Mouse (Mus musculus) spleen, adult 2 months (tissue): ENCODE results near the gene Rab3a. TPM values are rescaled to one million over a fixed set of nuclear protein-coding genes. Genes with fewer than 3 reads are reported as not detected.

Experiments
- DNase-seq, 2 experiments: peaks; one replicate each; pipeline versions ENCODE4 v3.0.0 to v3.0.0-alpha.2; 2012 to 2021; ENCODE audit warnings: low spot score in 2 of 2, low read depth in 1 of 2
- H3K27ac ChIP-seq: fragments of 200-500 bp; 2 replicates; pipeline ENCODE4 v1.5.1; 2012; ENCODE audit warnings: low read length, inconsistent platforms; ENCODE audit not compliant: insufficient read depth
- H3K27me3 ChIP-seq: fragments of 200-500 bp; 2 replicates; pipeline ENCODE4 v1.6.1; 2012; ENCODE audit warnings: mild to moderate bottlenecking, moderate library complexity, low read length, inconsistent platforms; ENCODE audit not compliant: control insufficient read depth, insufficient read depth
- H3K36me3 ChIP-seq: fragments of 200-500 bp; 2 replicates; pipeline ENCODE4 v1.6.1; 2012; ENCODE audit warnings: mild to moderate bottlenecking, low read length, inconsistent platforms; ENCODE audit not compliant: control insufficient read depth, insufficient read depth
- H3K4me1 ChIP-seq: fragments of 200-500 bp; 2 replicates; pipeline ENCODE4 v1.6.1; 2011; ENCODE audit warnings: inconsistent platforms; ENCODE audit not compliant: control insufficient read depth, insufficient read depth, insufficient read length
- H3K4me3 ChIP-seq: fragments of 200-500 bp; 2 replicates; pipeline ENCODE4 v1.5.1; 2011; ENCODE audit warnings: mild to moderate bottlenecking, inconsistent platforms; ENCODE audit not compliant: insufficient read depth, insufficient read length; ENCODE audit errors: extremely low read depth
- CTCF ChIP-seq: fragments of 200-500 bp; IDR thresholded peaks from 2 replicates; pipeline ENCODE4 v1.5.1; 2011; ENCODE audit warnings: mild to moderate bottlenecking, inconsistent platforms; ENCODE audit not compliant: insufficient read depth, insufficient read length, insufficient replicate concordance; ENCODE audit errors: extremely low read depth
- POLR2A ChIP-seq: fragments of 200-500 bp; IDR thresholded peaks from 2 replicates; pipeline ENCODE4 v1.6.1; 2011; ENCODE audit warnings: low read depth, low read length, inconsistent platforms
- WGBS: fragments of 180-500 bp; shearing (Covaris S2); methylation state at CpG from one replicate; pipeline ENCODE4 v1.1.7; 2018; 5-methylcytosine and 5-hydroxymethylcytosine counted together
- polyA plus RNA-seq: library from polyadenylated mRNA; depleted of rRNA; stranded (reverse); fragments of >200 nt; gene quantifications from 2 replicates; pipeline ENCODE4 v1.2.3, GENCODE M21; 2012

Gene Rab3a
- polyA plus RNA-seq, 1 experiment, result 12.1 TPM

GRCm38 (mm10) chr8:70763354-70763753 lies 8.9 kb downstream of the Rab3a start:
- DNase-seq, result peak in 1 of 2 experiments; percentile 68
- peaks cover 13% of the 10 kb centered on the region for H3K36me3 ChIP-seq
- no peaks in the 10 kb centered on the region for H3K27me3 ChIP-seq
- 2% methylated on average over 3 of the region's 3 CpGs for WGBS
- H3K4me3 ChIP-seq, result no peak overlapping the region
- H3K27ac ChIP-seq, result no peak overlapping the region; the same call in 1 of the 2 replicates
- TF ChIP-seq POLR2A, result no peak
- peak; percentile 75; the same call in 1 of the 2 replicates for TF ChIP-seq CTCF
- H3K4me1 ChIP-seq, result peaks cover 29% of the 10 kb centered on the region

- no peak for DNase-seq
- Histone ChIP-seq H3K36me3 (peaks cover 13% of the 10 kb centered on the region), H3K27ac (no peak overlapping the region; the same call in 1 of the 2 replicates), H3K27me3 (no peaks in the 10 kb centered on the region), H3K4me1 (peaks cover 35% of the 10 kb centered on the region), H3K4me3 (no peak overlapping the region)
- TF ChIP-seq POLR2A, result no peak
- 84% methylated on average over 8 of the region's 8 CpGs for WGBS
These were observed 9.5 kb downstream of the Rab3a start for GRCm38 (mm10) chr8:70764026-70764425.

- no peak for TF ChIP-seq CTCF
- no peak for TF ChIP-seq POLR2A
- WGBS, result 92% methylated on average over 13 of the region's 13 CpGs
- Histone ChIP-seq H3K27me3 (no peaks in the 10 kb centered on the region), H3K4me3 (peak overlapping the region; percentile 69; the same call in 1 of the 2 replicates), H3K27ac (peak overlapping the region; percentile 66), H3K4me1 (peaks cover 38% of the 10 kb centered on the region), H3K36me3 (peaks cover 13% of the 10 kb centered on the region)
- DNase-seq, result no peak
These were observed 10.2 kb downstream of the Rab3a start for GRCm38 (mm10) chr8:70764676-70765075.

GRCm38 (mm10) chr8:70765329-70765728 lies 10.8 kb downstream of the Rab3a start:
- no peaks in the 10 kb centered on the region for H3K27me3 ChIP-seq
- no peak for DNase-seq
- H3K36me3 ChIP-seq, result peaks cover 13% of the 10 kb centered on the region
- peak overlapping the region; percentile 92 for H3K27ac ChIP-seq
- 21% methylated on average over 9 of the region's 9 CpGs for WGBS
- H3K4me1 ChIP-seq, result peaks cover 32% of the 10 kb centered on the region
- peak overlapping the region; percentile 69 for H3K4me3 ChIP-seq
- no peak for TF ChIP-seq POLR2A
- no peak for TF ChIP-seq CTCF

GRCm38 (mm10) chr8:70765838-70766570 lies 11.5 kb downstream of the Rab3a start:
- Histone ChIP-seq H3K4me1 (peaks cover 32% of the 10 kb centered on the region), H3K27me3 (no peaks in the 10 kb centered on the region), H3K27ac (peak overlapping the region; percentile 92), H3K36me3 (peaks cover 13% of the 10 kb centered on the region), H3K4me3 (peak overlapping the region; percentile 69)
- WGBS, result 1% methylated on average over 34 of the region's 34 CpGs
- TF ChIP-seq CTCF (no peak), POLR2A (no peak; the same call in 1 of the 2 replicates)
- DNase-seq, result peak; percentile 73 to 88

GRCm38 (mm10) chr8:70766571-70767440 lies 12.3 kb downstream of the Rab3a start:
- H3K4me1 ChIP-seq, result peaks cover 32% of the 10 kb centered on the region
- WGBS, result 21% methylated on average over 21 of the region's 21 CpGs
- TF ChIP-seq CTCF (no peak), POLR2A (peak; percentile 76; the same call in 1 of the 2 replicates)
- peak overlapping the region; percentile 92 for H3K27ac ChIP-seq
- peak overlapping the region; percentile 69 for H3K4me3 ChIP-seq
- DNase-seq, result peak in 1 of 2 experiments; percentile 65
- no peaks in the 10 kb centered on the region for H3K27me3 ChIP-seq
- peaks cover 14% of the 10 kb centered on the region for H3K36me3 ChIP-seq
